Mouse (Mus musculus) cerebellum, postnatal 14 days (tissue): Measurements from ENCODE around the gene Mrps7.

Experiments
- DNase-seq, 2 experiments: peaks; one replicate each; pipeline ENCODE4 v3.0.0; 2021; ENCODE audit warnings: mixed read lengths in 2 of 2

Gene Mrps7

GRCm38 (mm10) chr11:115609576-115609975, 5.9 kb downstream of the Mrps7 start:
- no peak for DNase-seq

GRCm38 (mm10) chr11:115611173-115611572, 7.4 kb downstream of the Mrps7 start:
- DNase-seq: no peak

GRCm38 (mm10) chr11:115612059-115612409, 8.3 kb downstream of the Mrps7 start:
- peak; percentile 82 to 87 for DNase-seq

GRCm38 (mm10) chr11:115612410-115613137, 8.8 kb downstream of the Mrps7 start, which contains the start of gene Mif4gd:
TSS of gene Mif4gd (minus strand) at chr11:115612969.
- DNase-seq: peak; percentile 89

GRCm38 (mm10) chr11:115613138-115613945, 9.6 kb downstream of the Mrps7 start:
- no peak for DNase-seq

- DNase-seq: peak in 1 of 2 experiments; percentile 45
Observed at GRCm38 (mm10) chr11:115614346-115615107, 10.8 kb downstream of the Mrps7 start.

GRCm38 (mm10) chr11:115615108-115615825, 11.5 kb downstream of the Mrps7 start:
- no peak for DNase-seq

GRCm38 (mm10) chr11:115615875-115616274, 12.2 kb downstream of the Mrps7 start:
- no peak for DNase-seq

- no peak for DNase-seq
Observed at GRCm38 (mm10) chr11:115616371-115616770, 12.6 kb downstream of the Mrps7 start.

- DNase-seq: no peak
Observed at GRCm38 (mm10) chr11:115616893-115617292, 13.2 kb downstream of the Mrps7 start.

- no peak for DNase-seq
Observed at GRCm38 (mm10) chr11:115618001-115618400, 14.3 kb downstream of the Mrps7 start.

- no peak for DNase-seq
Observed at GRCm38 (mm10) chr11:115618732-115619516, 15.2 kb downstream of the Mrps7 start.

GRCm38 (mm10) chr11:115619949-115620348, 16.2 kb downstream of the Mrps7 start:
- DNase-seq: no peak

- DNase-seq: no peak
Observed at GRCm38 (mm10) chr11:115623487-115624070, 19.9 kb downstream of the Mrps7 start.

- DNase-seq: peak in 1 of 2 experiments; percentile 53
Observed at GRCm38 (mm10) chr11:115625877-115626276, 22.2 kb downstream of the Mrps7 start.

GRCm38 (mm10) chr11:115626824-115627616, 23.3 kb downstream of the Mrps7 start:
- no peak for DNase-seq

- peak; percentile 99 for DNase-seq
Observed at GRCm38 (mm10) chr11:115627705-115628464, 24.2 kb downstream of the Mrps7 start, which contains the start of gene Slc25a19. TSS of gene Slc25a19 (minus strand) at chr11:115628295.

GRCm38 (mm10) chr11:115628465-115629101, 24.9 kb downstream of the Mrps7 start:
- peak in 1 of 2 experiments; percentile 51 for DNase-seq
